ENCODE assay signal across 8 mouse cellular contexts in the genomic region with DNA sequence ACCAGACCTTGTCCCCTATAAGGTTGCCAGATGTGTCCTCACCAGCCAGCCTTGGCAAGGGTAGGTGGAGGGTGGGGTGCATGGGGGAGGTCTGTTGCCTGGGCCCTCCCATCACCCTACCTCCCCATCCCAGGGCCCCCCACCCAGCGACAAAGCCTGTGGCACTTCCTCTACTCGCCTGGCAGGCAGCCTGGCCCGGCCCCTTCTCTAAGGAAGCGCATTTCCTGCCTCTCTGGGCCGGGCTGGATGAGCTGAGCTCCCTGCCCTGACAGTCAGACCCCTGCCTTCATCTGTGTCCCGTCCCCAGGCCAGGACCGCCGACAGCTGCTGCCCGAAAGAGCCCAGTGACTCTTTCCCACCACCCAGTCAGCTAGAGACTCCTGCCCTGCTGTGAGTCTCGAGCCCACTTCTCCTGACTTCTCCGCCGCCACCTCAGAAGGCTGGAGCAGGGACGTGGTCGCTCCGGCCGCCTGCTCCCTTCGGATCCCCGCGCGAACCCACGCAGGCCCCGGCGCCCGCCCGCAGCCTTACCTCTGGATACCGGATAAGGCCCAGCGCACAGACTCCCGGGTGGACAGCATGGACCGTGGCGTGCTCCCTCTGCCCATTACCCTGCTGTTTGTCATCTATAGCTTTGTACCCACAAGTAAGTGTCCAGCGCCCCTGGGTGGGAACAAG. TPM values are rescaled to one million over a fixed set of nuclear protein-coding genes. Genes with fewer than 3 reads are reported as not detected.
DNase-seq lines count a peak whose midpoint lies in the region; ATAC-seq lines count a peak whose summit lies in the region.

A gene (plus strand): TSS at position 217 of the 678 bp plus-strand sequence.

- H3K4me1 ChIP-seq in forebrain, embryonic 12.5 days = no peaks in the 10 kb centered on the region
- H3K4me1 ChIP-seq in lung, embryonic 15.5 days = peaks cover 38% of the 10 kb centered on the region

- intact Hi-C loops in heart, postnatal 14 days (cut with DNase I) = no loop called here

- no peak within 1 kb of the TSS for H3K27ac ChIP-seq in forebrain, embryonic 12.5 days
- peak within 1 kb of the TSS; percentile 89 for H3K27ac ChIP-seq in lung, embryonic 15.5 days

- H3K36me3 ChIP-seq in forebrain, embryonic 12.5 days (replicated peaks) = no peaks in the 10 kb centered on the region
- no peaks in the 10 kb centered on the region for H3K36me3 ChIP-seq in lung, embryonic 15.5 days

- ATAC-seq in forebrain, embryonic 12.5 days (ENCODE audit: low FRiP score) = no peak
- ATAC-seq in lung, embryonic 15.5 days (ENCODE audit: borderline replicate concordance, extremely low read depth, low FRiP score, low TSS enrichment) = peak; percentile 88

- peak within 1 kb of the TSS; percentile 11 for H3K4me3 ChIP-seq in forebrain, embryonic 12.5 days (replicated peaks)
- peak within 1 kb of the TSS; percentile 51 for H3K4me3 ChIP-seq in lung, embryonic 15.5 days

- DNase-seq in frontal cortex, adult 2 months (ENCODE audit: extremely low spot score in 1 of 2, low spot score in 1 of 2) = no peak
- no peak for DNase-seq in frontal cortex, postnatal 25 days (ENCODE audit: low spot score in 2 of 2)
- DNase-seq in heart, postnatal 14 days = peak; percentile 85 to 88
- peak; percentile 81 to 88 for DNase-seq in kidney, postnatal 4 days
- DNase-seq in spleen, postnatal 10 days (ENCODE audit: low spot score in 2 of 2) = peak; percentile 46 to 58
- no peak for DNase-seq in cerebellum, postnatal 14 days

- WGBS in forebrain, embryonic 12.5 days = 63% methylated on average over 31 of the region's 31 CpGs
- 40% methylated on average over 31 of the region's 31 CpGs for WGBS in lung, embryonic 15.5 days

- H3K4me2 ChIP-seq in forebrain, embryonic 12.5 days = no peak within 1 kb of the TSS
- H3K4me2 ChIP-seq in lung, embryonic 15.5 days = peak within 1 kb of the TSS; percentile 52

- no peak within 1 kb of the TSS for H3K9ac ChIP-seq in forebrain, embryonic 12.5 days
- peak within 1 kb of the TSS; percentile 54 for H3K9ac ChIP-seq in lung, embryonic 15.5 days

- no peaks in the 10 kb centered on the region for H3K27me3 ChIP-seq in forebrain, embryonic 12.5 days
- no peaks in the 10 kb centered on the region for H3K27me3 ChIP-seq in lung, embryonic 15.5 days

- no peaks in the 10 kb centered on the region for H3K9me3 ChIP-seq in forebrain, embryonic 12.5 days
- no peaks in the 10 kb centered on the region for H3K9me3 ChIP-seq in lung, embryonic 15.5 days

RNA-seq across cellular contexts. Expression of the gene that starts here (rescaled TPM):
- 34.7 and 37.7 TPM in 2 replicates for polyA plus RNA-seq in frontal cortex, adult 2 months (2012; rRNA removed)
- polyA plus RNA-seq in forebrain, embryonic 12.5 days (2016; fragmentation: Nextera tagmentation; extraction: Ambion mirVana) = 21.0 and 21.4 TPM in 2 replicates
- total RNA-seq in heart, postnatal 14 days (2021) = 100 to 1,000 TPM; 148 to 162 TPM
- 102 and 107 TPM in 2 replicates for polyA plus RNA-seq in lung, embryonic 15.5 days (2015; fragmentation: Nextera tagmentation; extraction: Ambion mirVana)

Comparison
In these comparisons a context has a peak if more than half of its experiments do, and no peak if none do; other contexts are left out.
1. DNase-seq: peak in heart, postnatal 14 days (2 of 2), kidney, postnatal 4 days (2 of 2) and spleen, postnatal 10 days (2 of 2); none in frontal cortex, adult 2 months (0 of 2), frontal cortex, postnatal 25 days (0 of 2) and cerebellum, postnatal 14 days (0 of 2).